In genomic region chr11:57835331-57835730, GRCm38 (mm10) we compare ENCODE assay signal across 29 mouse cellular contexts. TPM values are rescaled to one million over a fixed set of nuclear protein-coding genes. Genes with fewer than 3 reads are reported as not detected.
DNase-seq lines count a peak whose midpoint lies in the region; ATAC-seq and TF ChIP-seq lines count a peak whose summit lies in the region.
"Had no signal": no experiment of that assay in that cellular context is flagged by ENCODE, and none has a peak within 500 bp of the region (broad histone marks: within the 10 kb centered on the region; RNA-seq: fewer than 3 reads in every experiment).

No protein-coding gene starts in this region.

- H3K27ac ChIP-seq in heart, embryonic 11.5 days (ENCODE audit: low read depth, low read length), result no peak overlapping the region
- no peak overlapping the region; a peak in 1 of 4 replicates for H3K27ac ChIP-seq in heart, embryonic 14.5 days (replicated peaks in 1 of 2; ENCODE audit: control insufficient read depth in 1 of 2, insufficient read depth in 1 of 2, low read depth in 2 of 2, low read length in 2 of 2)
- no peak overlapping the region for H3K27ac ChIP-seq in intestine, embryonic 14.5 days (ENCODE audit: low read depth)
- H3K27ac ChIP-seq in intestine, postnatal 0 days (ENCODE audit: low read depth, low read length), result no peak overlapping the region
- H3K27ac ChIP-seq in intestine, embryonic 16.5 days (ENCODE audit: low read length), result 0 out of 2 replicates have a peak overlapping the region, but pooled peaks have one; percentile 15
- H3K27ac ChIP-seq: embryonic facial prominence, embryonic 13.5 days; forebrain, embryonic 12.5 days; forebrain, embryonic 15.5 days; hindbrain, embryonic 15.5 days; kidney, embryonic 15.5 days had no signal

- H3K27me3 ChIP-seq in heart, embryonic 11.5 days (ENCODE audit: control insufficient read depth, insufficient read depth, low read length), result peaks cover 86% of the 10 kb centered on the region
- H3K27me3 ChIP-seq in heart, embryonic 14.5 days (ENCODE audit: control insufficient read depth, insufficient read depth, low read length), result peaks cover 90% of the 10 kb centered on the region
- H3K27me3 ChIP-seq in intestine, embryonic 14.5 days (replicated peaks; ENCODE audit: control insufficient read depth, insufficient read depth, low read length), result peaks cover 41% of the 10 kb centered on the region
- H3K27me3 ChIP-seq in intestine, postnatal 0 days (replicated peaks; ENCODE audit: control insufficient read depth, insufficient read depth, low read length), result peaks cover 92% of the 10 kb centered on the region
- H3K27me3 ChIP-seq in intestine, embryonic 16.5 days (replicated peaks; ENCODE audit: control insufficient read depth, insufficient read depth, low read length), result peaks cover 50% of the 10 kb centered on the region

- H3K4me2 ChIP-seq in heart, embryonic 11.5 days, result peak overlapping the region; percentile 35
- no peak overlapping the region for H3K4me2 ChIP-seq in heart, embryonic 14.5 days (ENCODE audit: low read length)
- H3K4me2 ChIP-seq in intestine, embryonic 14.5 days (ENCODE audit: low read length), result peak overlapping the region; percentile 52
- H3K4me2 ChIP-seq in intestine, postnatal 0 days (replicated peaks; ENCODE audit: low read depth), result no peak overlapping the region
- no peak overlapping the region for H3K4me2 ChIP-seq in intestine, embryonic 16.5 days (ENCODE audit: low read depth, low read length)
- H3K4me2 ChIP-seq: embryonic facial prominence, embryonic 13.5 days; forebrain, embryonic 12.5 days; forebrain, embryonic 15.5 days; hindbrain, embryonic 15.5 days; kidney, embryonic 15.5 days had no signal

- H3K9me3 ChIP-seq in heart, embryonic 11.5 days (replicated peaks; ENCODE audit: control insufficient read depth, low read length), result no peaks in the 10 kb centered on the region
- H3K9me3 ChIP-seq in heart, embryonic 14.5 days (ENCODE audit: control insufficient read depth, low read length), result no peaks in the 10 kb centered on the region
- H3K9me3 ChIP-seq in intestine, embryonic 14.5 days (ENCODE audit: control insufficient read depth, low read length), result no peaks in the 10 kb centered on the region
- no peaks in the 10 kb centered on the region for H3K9me3 ChIP-seq in intestine, postnatal 0 days (ENCODE audit: control insufficient read depth)
- H3K9me3 ChIP-seq in intestine, embryonic 16.5 days (ENCODE audit: control insufficient read depth, low read length), result no peaks in the 10 kb centered on the region
- H3K9me3 ChIP-seq: embryonic facial prominence, embryonic 13.5 days; forebrain, embryonic 12.5 days; forebrain, embryonic 15.5 days; G1E; hindbrain, embryonic 15.5 days; kidney, embryonic 15.5 days had no signal

- H3K9ac ChIP-seq in heart, embryonic 11.5 days (ENCODE audit: low read depth, low read length), result no peak overlapping the region
- H3K9ac ChIP-seq in heart, embryonic 14.5 days (ENCODE audit: low read length), result 0 out of 2 replicates have a peak overlapping the region, but pooled peaks have one; percentile 26
- no peak overlapping the region for H3K9ac ChIP-seq in intestine, embryonic 14.5 days (ENCODE audit: low read length)
- H3K9ac ChIP-seq in intestine, postnatal 0 days (ENCODE audit: low read depth, low read length), result no peak overlapping the region
- H3K9ac ChIP-seq in intestine, embryonic 16.5 days (ENCODE audit: low read depth, low read length), result no peak overlapping the region
- H3K9ac ChIP-seq: embryonic facial prominence, embryonic 13.5 days; forebrain, embryonic 12.5 days; forebrain, embryonic 15.5 days; hindbrain, embryonic 15.5 days; kidney, embryonic 15.5 days had no signal

- no peak for TF ChIP-seq CTCF in intestine, postnatal 0 days (IDR thresholded peaks at IDR 0.05; ENCODE audit: low read depth)

- WGBS in heart, embryonic 11.5 days (ENCODE audit: insufficient replicate concordance), result 15% methylated on average over 2 of the region's 2 CpGs
- WGBS in heart, embryonic 14.5 days, result 18% methylated on average over 2 of the region's 2 CpGs
- WGBS in intestine, embryonic 14.5 days, result 29% methylated on average over 2 of the region's 2 CpGs
- 32% methylated on average over 2 of the region's 2 CpGs for WGBS in intestine, postnatal 0 days
- WGBS in intestine, embryonic 16.5 days, result 30% methylated on average over 2 of the region's 2 CpGs

- intact Hi-C loops in heart, postnatal 25 days (cut with DNase I), result no loop called here

- no peak for DNase-seq in heart, postnatal 25 days (ENCODE audit: low spot score)
- DNase-seq in heart, adult 8-10 months (ENCODE audit: low spot score), result no peak
- DNase-seq in intestine, embryonic 14.5 days (ENCODE audit: low spot score), result no peak
- DNase-seq: adrenal gland, postnatal 10 days; adrenal gland, postnatal 36 days; B cell, adult 2 months; cerebellum, adult 18-20 months; cerebellum, adult 9-11 months; cerebellum, postnatal 25 days; gastrocnemius, postnatal 25 days; heart, postnatal 36 days; kidney, adult 11 months; kidney, adult 8-10 months had no signal

- no peaks in the 10 kb centered on the region for H3K36me3 ChIP-seq in heart, embryonic 11.5 days (ENCODE audit: control insufficient read depth, insufficient read depth, low read length)
- H3K36me3 ChIP-seq in heart, embryonic 14.5 days (ENCODE audit: control insufficient read depth, insufficient read depth, low read length), result no peaks in the 10 kb centered on the region
- no peaks in the 10 kb centered on the region for H3K36me3 ChIP-seq in intestine, embryonic 14.5 days (ENCODE audit: control insufficient read depth, insufficient read depth, low read length)
- no peaks in the 10 kb centered on the region for H3K36me3 ChIP-seq in intestine, postnatal 0 days (ENCODE audit: control insufficient read depth, insufficient read depth)
- no peaks in the 10 kb centered on the region for H3K36me3 ChIP-seq in intestine, embryonic 16.5 days (ENCODE audit: control insufficient read depth, insufficient read depth, low read length)
- H3K36me3 ChIP-seq: embryonic facial prominence, embryonic 13.5 days; forebrain, embryonic 12.5 days; forebrain, embryonic 15.5 days; G1E; hindbrain, embryonic 15.5 days; kidney, embryonic 15.5 days had no signal

- no peak for ATAC-seq in heart, embryonic 11.5 days (replicated peaks; ENCODE audit: insufficient number of reproducible peaks, low FRiP score, low TSS enrichment)
- no peak for ATAC-seq in heart, embryonic 14.5 days (ENCODE audit: insufficient number of reproducible peaks, insufficient read depth, low FRiP score, low read depth)
- ATAC-seq in intestine, embryonic 14.5 days (replicated peaks; ENCODE audit: low FRiP score, low TSS enrichment, low read depth), result no peak
- ATAC-seq in intestine, postnatal 0 days, result no peak
- ATAC-seq in intestine, embryonic 16.5 days, result no peak
- ATAC-seq: forebrain, embryonic 15.5 days; Patski had no signal

- H3K4me3 ChIP-seq in heart, embryonic 11.5 days (ENCODE audit: low read depth, low read length), result no peak overlapping the region
- no peak overlapping the region for H3K4me3 ChIP-seq in heart, embryonic 14.5 days (ENCODE audit: control insufficient read depth in 1 of 2, insufficient read depth in 1 of 2, low read depth in 1 of 2, low read length in 2 of 2)
- no peak overlapping the region for H3K4me3 ChIP-seq in intestine, embryonic 14.5 days (ENCODE audit: low read depth, low read length)
- no peak overlapping the region for H3K4me3 ChIP-seq in intestine, postnatal 0 days (ENCODE audit: low read depth, low read length)
- no peak overlapping the region for H3K4me3 ChIP-seq in intestine, embryonic 16.5 days (ENCODE audit: low read length)
- H3K4me3 ChIP-seq: embryonic facial prominence, embryonic 13.5 days; erythroblast, embryonic 14.5 days; forebrain, embryonic 12.5 days; forebrain, embryonic 15.5 days; hindbrain, embryonic 15.5 days; kidney, embryonic 15.5 days had no signal

- H3K4me1 ChIP-seq in heart, embryonic 11.5 days (ENCODE audit: control insufficient read depth, insufficient read depth, low read length), result peaks cover 14% of the 10 kb centered on the region
- H3K4me1 ChIP-seq in heart, embryonic 14.5 days (ENCODE audit: control insufficient read depth in 2 of 2, insufficient read depth in 2 of 2, low read length in 2 of 2), result peaks cover 6 to 11% of the 10 kb centered on the region in 2 experiments
- peaks cover 28% of the 10 kb centered on the region for H3K4me1 ChIP-seq in intestine, embryonic 14.5 days (replicated peaks; ENCODE audit: control insufficient read depth, insufficient read depth, low read length)
- no peaks in the 10 kb centered on the region; the same call in 1 of the 2 replicates for H3K4me1 ChIP-seq in intestine, postnatal 0 days (replicated peaks; ENCODE audit: control insufficient read depth, insufficient read depth, low read length)
- H3K4me1 ChIP-seq in intestine, embryonic 16.5 days (ENCODE audit: control insufficient read depth, insufficient read depth, low read length), result peaks cover 19% of the 10 kb centered on the region

RNA-seq across cellular contexts. Expression of gene Hand1, which starts 2.7 kb away (rescaled TPM):
- polyA plus RNA-seq in heart, embryonic 11.5 days (2014; fragmentation: Nextera tagmentation; extraction: Ambion mirVana), result 58.1 and 61.9 TPM in 2 replicates
- not detected for total RNA-seq in heart, postnatal 25 days (2021)
- polyA plus RNA-seq in heart, embryonic 14.5 days (2014; fragmentation: Nextera tagmentation; extraction: Ambion mirVana), result 13.0 and 14.1 TPM in 2 replicates
- not detected for total RNA-seq in heart, adult 8-10 months (2022)
- 36.6 and 44.4 TPM in 2 replicates for polyA plus RNA-seq in intestine, embryonic 14.5 days (2014; fragmentation: Nextera tagmentation; extraction: Ambion mirVana)
- 17.4 and 20.7 TPM in 2 replicates for polyA plus RNA-seq in intestine, postnatal 0 days (2015; fragmentation: Nextera tagmentation; extraction: Ambion mirVana)
- polyA plus RNA-seq in intestine, embryonic 16.5 days (2015; fragmentation: Nextera tagmentation; extraction: Ambion mirVana), result 22.0 and 23.0 TPM in 2 replicates
- total RNA-seq: CH12.LX; common myeloid progenitor, adult 5-6 weeks; G1E; gastrocnemius, adult 8-10 months; gastrocnemius, postnatal 25 days; heart, postnatal 36 days had no signal
- polyA plus RNA-seq: erythroblast, embryonic 14.5 days; forebrain, embryonic 12.5 days; forebrain, embryonic 15.5 days; G1E; gonadal fat pad, adult 2 months; hindbrain, embryonic 15.5 days; Patski had no signal

RNA-seq across cellular contexts. Expression of gene Sap30l, which starts 33.9 kb away (rescaled TPM):
- polyA plus RNA-seq in heart, embryonic 11.5 days (2014; fragmentation: Nextera tagmentation; extraction: Ambion mirVana), result 10.7 and 10.8 TPM in 2 replicates
- 10 to 100 TPM; 37.2 to 40.7 TPM for total RNA-seq in heart, postnatal 25 days (2021)
- polyA plus RNA-seq in heart, embryonic 14.5 days (2014; fragmentation: Nextera tagmentation; extraction: Ambion mirVana), result 14.2 and 20.4 TPM in 2 replicates
- 10 to 100 TPM; 50.1 to 53.8 (median 51.2) TPM for total RNA-seq in heart, adult 8-10 months (2022)
- polyA plus RNA-seq in intestine, embryonic 14.5 days (2014; fragmentation: Nextera tagmentation; extraction: Ambion mirVana), result 10.1 and 15.0 TPM in 2 replicates
- 19.3 and 21.2 TPM in 2 replicates for polyA plus RNA-seq in intestine, postnatal 0 days (2015; fragmentation: Nextera tagmentation; extraction: Ambion mirVana)
- 5.9 and 6.7 TPM in 2 replicates for polyA plus RNA-seq in intestine, embryonic 16.5 days (2015; fragmentation: Nextera tagmentation; extraction: Ambion mirVana)

Comparison
In these comparisons a context has a peak if more than half of its experiments do, and no peak if none do; other contexts are left out.
1. H3K4me2 ChIP-seq: peak in heart, embryonic 11.5 days (single experiment) and intestine, embryonic 14.5 days (single experiment); none in heart, embryonic 14.5 days (single experiment), intestine, postnatal 0 days (single experiment) and intestine, embryonic 16.5 days (single experiment).